Mouse (Mus musculus): ENCODE data around the gene Rragb. TPM values are rescaled to one million over a fixed set of nuclear protein-coding genes. Genes with fewer than 3 reads are reported as not detected.

The Rragb gene
- total RNA-seq (2023) = 6.8 to 9.4 TPM (median 7.8 TPM) in 4 replicates

GRCm38 (mm10) chrX:153139734-153140515, at the start of gene Rragb:
Gene Rragb, plus strand, starts transcription at chrX:153139981.

GRCm38 (mm10) chrX:153118486-153118885, 21.3 kb upstream of the Rragb start, which contains the start of gene Foxr2:
Gene Foxr2, plus strand, starts transcription at chrX:153118786.

Other genes with a start within 250 kb of the Rragb start
- gene Usp51, start 133.5 kb upstream of the Rragb start, total RNA-seq (2023) = 0.26 TPM in 1 of 4 replicates, not detected in the others
- 0.43 to 0.69 TPM in 2 of 4 replicates, not detected in the others for gene Mageh1, start 102.4 kb upstream of the Rragb start, total RNA-seq (2023)
- gene Foxr2, start 21.2 kb upstream of the Rragb start, total RNA-seq (2023) = not detected in 4 replicates
- gene Klf8, start 97.5 kb downstream of the Rragb start, total RNA-seq (2023) = 2.1 to 5.3 TPM (median 4.5 TPM) in 4 replicates